Mouse (Mus musculus) heart, embryonic 12.5 days (tissue): ENCODE measurements around the gene Pi16. TPM values are rescaled to one million over a fixed set of nuclear protein-coding genes. Genes with fewer than 3 reads are reported as not detected.
A peak's percentile ranks its signal among the peaks of the same experiment; 100 is the strongest.

ENCODE experiments used
- ATAC-seq: fragments of 200-750 bp; cut with Nextera tagmentation; 2 replicates; pipeline ENCODE4 v1.8.0; 2017; ENCODE audit warnings: moderate TSS enrichment, moderate library complexity; ENCODE audit not compliant: insufficient number of reproducible peaks, low FRiP score
- H3K27ac ChIP-seq: fragments of 300-500 bp; sonication (generic); 2 replicates; pipeline ENCODE4 v1.5.1; 2016; ENCODE audit warnings: mild to moderate bottlenecking, moderate library complexity; ENCODE audit not compliant: poor library complexity, severe bottlenecking
- H3K27me3 ChIP-seq: fragments of 300-500 bp; sonication (generic); replicated peaks from 2 replicates; pipeline ENCODE4 v1.6.1; 2016; ENCODE audit warnings: mild to moderate bottlenecking, moderate library complexity
- H3K36me3 ChIP-seq: fragments of 300-500 bp; sonication (generic); 2 replicates; pipeline ENCODE4 v1.6.1; 2016; ENCODE audit warnings: mild to moderate bottlenecking, moderate library complexity
- H3K4me1 ChIP-seq: fragments of 300-500 bp; sonication (generic); replicated peaks from 2 replicates; pipeline ENCODE4 v1.6.1; 2016; ENCODE audit warnings: mild to moderate bottlenecking
- H3K4me2 ChIP-seq: fragments of 300-500 bp; sonication (generic); 2 replicates; pipeline ENCODE4 v1.6.1; 2016; ENCODE audit warnings: mild to moderate bottlenecking, moderate library complexity
- H3K4me3 ChIP-seq: fragments of 300-500 bp; sonication (generic); 2 replicates; pipeline ENCODE4 v1.5.1; 2016; ENCODE audit warnings: mild to moderate bottlenecking
- H3K9ac ChIP-seq: fragments of 300-500 bp; sonication (generic); 2 replicates; pipeline ENCODE4 v1.6.1; 2016; ENCODE audit warnings: mild to moderate bottlenecking, moderate library complexity
- H3K9me3 ChIP-seq: fragments of 300-500 bp; sonication (generic); replicated peaks from 2 replicates; pipeline ENCODE4 v1.6.1; 2016; ENCODE audit warnings: mild to moderate bottlenecking, moderate library complexity
- WGBS: fragments of 180-500 bp; shearing (Covaris S2); methylation state at CpG from one replicate; pipeline ENCODE4 v1.1.7; 2016; 5-methylcytosine and 5-hydroxymethylcytosine counted together
- polyA plus RNA-seq: library from polyadenylated mRNA; unstranded; fragments of >200 nt; fragmentation: Nextera tagmentation; extraction: Ambion mirVana; gene quantifications from 2 replicates; pipeline ENCODE4 v1.2.1, GENCODE M21; 2016

Gene Pi16
- polyA plus RNA-seq, 1 experiment from 2014 or later, result 4.0 TPM

- Histone ChIP-seq H3K27me3 (no peaks in the 10 kb centered on the region; the same call in 1 of the 2 replicates), H3K27ac (no peak overlapping the region), H3K9ac (no peak overlapping the region; the same call in 1 of the 2 replicates), H3K4me1 (peaks cover 50% of the 10 kb centered on the region), H3K4me3 (no peak overlapping the region), H3K4me2 (0 out of 2 replicates have a peak overlapping the region, but pooled peaks have one; percentile 29), H3K36me3 (peaks cover 24% of the 10 kb centered on the region), H3K9me3 (no peaks in the 10 kb centered on the region)
- ATAC-seq, result no peak
- 58% methylated on average over 13 of the region's 13 CpGs for WGBS
These were observed 13.0 kb upstream of the Pi16 start for GRCm38 (mm10) chr17:29304376-29305057.

- H3K4me1 ChIP-seq, result peaks cover 50% of the 10 kb centered on the region
- H3K9me3 ChIP-seq, result no peaks in the 10 kb centered on the region
- H3K4me3 ChIP-seq, result no peak overlapping the region
- no peaks in the 10 kb centered on the region; the same call in 1 of the 2 replicates for H3K27me3 ChIP-seq
- H3K36me3 ChIP-seq, result peaks cover 17% of the 10 kb centered on the region
- H3K27ac ChIP-seq, result 0 out of 2 replicates have a peak overlapping the region, but pooled peaks have one; percentile 0
- peak overlapping the region; percentile 29 for H3K4me2 ChIP-seq
- no peak overlapping the region; the same call in 1 of the 2 replicates for H3K9ac ChIP-seq
- 21% methylated on average over 15 of the region's 15 CpGs for WGBS
- ATAC-seq, result no peak
These were observed 12.2 kb upstream of the Pi16 start for GRCm38 (mm10) chr17:29305058-29305806.

- Histone ChIP-seq H3K4me3 (no peak overlapping the region), H3K9me3 (no peaks in the 10 kb centered on the region), H3K27ac (0 out of 2 replicates have a peak overlapping the region, but pooled peaks have one; percentile 0), H3K36me3 (peaks cover 11% of the 10 kb centered on the region), H3K4me2 (peak overlapping the region; percentile 29), H3K4me1 (peaks cover 50% of the 10 kb centered on the region), H3K9ac (no peak overlapping the region), H3K27me3 (no peaks in the 10 kb centered on the region; the same call in 1 of the 2 replicates)
- no peak for ATAC-seq
- 54% methylated on average over 7 of the region's 7 CpGs for WGBS
These were observed 11.6 kb upstream of the Pi16 start for GRCm38 (mm10) chr17:29305871-29306270.

- Histone ChIP-seq H3K36me3 (no peaks in the 10 kb centered on the region), H3K27me3 (no peaks in the 10 kb centered on the region; the same call in 1 of the 2 replicates), H3K27ac (no peak overlapping the region), H3K4me1 (peaks cover 11% of the 10 kb centered on the region), H3K4me3 (no peak overlapping the region), H3K9ac (no peak overlapping the region), H3K9me3 (peaks cover 8% of the 10 kb centered on the region), H3K4me2 (no peak overlapping the region)
- ATAC-seq, result no peak
- WGBS, result 82% methylated on average over 21 of the region's 21 CpGs
These were observed 7.3 kb upstream of the Pi16 start for GRCm38 (mm10) chr17:29310056-29310623.

GRCm38 (mm10) chr17:29311602-29312001 is 5.9 kb upstream of the Pi16 start:
- no peak overlapping the region for H3K27ac ChIP-seq
- no peak overlapping the region for H3K4me3 ChIP-seq
- WGBS, result 84% methylated on average over 8 of the region's 8 CpGs
- H3K4me1 ChIP-seq, result peaks cover 12% of the 10 kb centered on the region
- peaks cover 8% of the 10 kb centered on the region for H3K9me3 ChIP-seq
- no peaks in the 10 kb centered on the region for H3K27me3 ChIP-seq
- no peak overlapping the region for H3K9ac ChIP-seq
- ATAC-seq, result no peak
- H3K36me3 ChIP-seq, result no peaks in the 10 kb centered on the region
- no peak overlapping the region for H3K4me2 ChIP-seq

- Histone ChIP-seq H3K27ac (no peak overlapping the region), H3K4me2 (no peak overlapping the region), H3K9ac (no peak overlapping the region), H3K9me3 (peaks cover 8% of the 10 kb centered on the region), H3K36me3 (no peaks in the 10 kb centered on the region), H3K4me1 (peaks cover 16% of the 10 kb centered on the region), H3K4me3 (no peak overlapping the region), H3K27me3 (no peaks in the 10 kb centered on the region)
- 86% methylated on average over 2 of the region's 2 CpGs for WGBS
- no peak for ATAC-seq
These were observed 5.4 kb upstream of the Pi16 start for GRCm38 (mm10) chr17:29312082-29312481.

- H3K36me3 ChIP-seq, result no peaks in the 10 kb centered on the region
These were observed 4.2 kb upstream of the Pi16 start for GRCm38 (mm10) chr17:29313300-29313699.

GRCm38 (mm10) chr17:29315672-29316465 is 1.6 kb upstream of the Pi16 start:
- Histone ChIP-seq H3K4me3 (no peak overlapping the region), H3K9ac (0 out of 2 replicates have a peak overlapping the region, but pooled peaks have one; percentile 31), H3K4me2 (no peak overlapping the region), H3K4me1 (peaks cover 27% of the 10 kb centered on the region), H3K36me3 (no peaks in the 10 kb centered on the region), H3K27me3 (peaks cover 7% of the 10 kb centered on the region), H3K27ac (peak overlapping the region; percentile 63), H3K9me3 (peaks cover 8% of the 10 kb centered on the region)
- WGBS, result 42% methylated on average over 9 of the region's 9 CpGs
- no peak for ATAC-seq

More at GRCm38 (mm10) chr17:29313300-29313699, 4.2 kb upstream of the Pi16 start:
- Histone ChIP-seq H3K27ac (no peak overlapping the region), H3K4me3 (no peak overlapping the region), H3K4me1 (peaks cover 16% of the 10 kb centered on the region), H3K27me3 (no peaks in the 10 kb centered on the region), H3K9ac (no peak overlapping the region), H3K4me2 (no peak overlapping the region), H3K9me3 (peaks cover 8% of the 10 kb centered on the region)
- ATAC-seq, result no peak

GRCm38 (mm10) chr17:29316891-29317290 is 589 bp upstream of the Pi16 start:
- Histone ChIP-seq H3K9me3 (peaks cover 8% of the 10 kb centered on the region), H3K9ac (no peak overlapping the region), H3K27me3 (peaks cover 18% of the 10 kb centered on the region), H3K36me3 (no peaks in the 10 kb centered on the region), H3K4me3 (no peak overlapping the region), H3K27ac (peak overlapping the region; percentile 40), H3K4me2 (no peak overlapping the region), H3K4me1 (peaks cover 29% of the 10 kb centered on the region)
- WGBS, result 55% methylated on average over 3 of the region's 3 CpGs
- ATAC-seq, result no peak

- ATAC-seq, result no peak
- Histone ChIP-seq H3K4me2 (no peak overlapping the region), H3K27ac (no peak overlapping the region), H3K36me3 (no peaks in the 10 kb centered on the region), H3K4me3 (no peak overlapping the region), H3K9ac (no peak overlapping the region), H3K4me1 (peaks cover 40% of the 10 kb centered on the region), H3K27me3 (peaks cover 30% of the 10 kb centered on the region), H3K9me3 (no peaks in the 10 kb centered on the region)
- WGBS, result 55% methylated on average over 6 of the region's 6 CpGs
These were observed 1.3 kb downstream of the Pi16 start for GRCm38 (mm10) chr17:29318731-29319250.
